9 mouse cellular contexts compared by ENCODE assay signal in genomic region chr3:94838631-94839030, GRCm38 (mm10). TPM values are rescaled to one million over a fixed set of nuclear protein-coding genes. Genes with fewer than 3 reads are reported as not detected.
A peak's percentile ranks its signal among the peaks of the same experiment; 100 is the strongest.
DNase-seq lines count a peak whose midpoint lies in the region; ATAC-seq and TF ChIP-seq lines count a peak whose summit lies in the region.
"Had no signal": no experiment of that assay in that cellular context is flagged by ENCODE, and none has a peak within 500 bp of the region (broad histone marks: within the 10 kb centered on the region; RNA-seq: fewer than 3 reads in every experiment).

No protein-coding gene starts in this region.

- 5% methylated on average over 9 of the region's 9 CpGs for WGBS in intestine, postnatal 0 days
- WGBS in midbrain, embryonic 10.5 days: 41% methylated on average over 9 of the region's 9 CpGs

- DNase-seq in embryo, embryonic 10 days (ENCODE audit: low spot score): peak; percentile 13
- DNase-seq in embryo, embryonic 10.5 days (ENCODE audit: low spot score): no peak
- DNase-seq in MEL (ENCODE audit: low read depth, low spot score): peak; percentile 58
- DNase-seq in gastrocnemius, postnatal 10 days: peak; percentile 23
- no peak for DNase-seq in midbrain, embryonic 10.5 days (ENCODE audit: low spot score)
- DNase-seq in left cerebral cortex, postnatal 36 days (ENCODE audit: low spot score in 2 of 2): no peak

- ATAC-seq in intestine, postnatal 0 days: no peak
- no peak for ATAC-seq in inflammation-experienced regulatory T-cells, adult 6 months

- H3K27ac ChIP-seq in MEL (ENCODE audit: control insufficient read depth, low read depth, low read length): peak overlapping the region; percentile 40
- peak overlapping the region; percentile 99 for H3K27ac ChIP-seq in intestine, postnatal 0 days (ENCODE audit: low read depth, low read length)
- H3K27ac ChIP-seq in midbrain, embryonic 10.5 days (replicated peaks): peak overlapping the region; percentile 99

- no peaks in the 10 kb centered on the region for H3K9me3 ChIP-seq in MEL (replicated peaks; ENCODE audit: insufficient read depth, low read length)
- no peaks in the 10 kb centered on the region for H3K9me3 ChIP-seq in intestine, postnatal 0 days (ENCODE audit: control insufficient read depth)
- no peaks in the 10 kb centered on the region for H3K9me3 ChIP-seq in midbrain, embryonic 10.5 days (replicated peaks)

- no peak for TF ChIP-seq POLR2A in MEL (IDR thresholded peaks at IDR 0.05; ENCODE audit: control insufficient read depth in 1 of 2, insufficient read depth in 1 of 2, low read depth in 1 of 2, low read length in 2 of 2, poor library complexity in 1 of 2)

- no peak for TF ChIP-seq EP300 in MEL (IDR thresholded peaks at IDR 0.05; ENCODE audit: low read depth in 1 of 2, low read length in 2 of 2)

- peaks cover 43% of the 10 kb centered on the region for H3K79me2 ChIP-seq in MEL (ENCODE audit: control insufficient read depth, insufficient read depth, low read length, poor library complexity)

- intact Hi-C loops in left cerebral cortex, postnatal 36 days (cut with DNase I): no loop called here

- TF ChIP-seq CTCF in MEL (IDR thresholded peaks at IDR 0.05 in 2 of 3, conservative IDR thresholded peaks at IDR 0.05 in 1 of 3; ENCODE audit: control insufficient read depth in 1 of 3, insufficient read depth in 1 of 3, low read depth in 2 of 3, low read length in 3 of 3, poor library complexity in 1 of 3, severe bottlenecking in 1 of 3): no peak
- TF ChIP-seq CTCF in intestine, postnatal 0 days (IDR thresholded peaks at IDR 0.05; ENCODE audit: low read depth): no peak

- H3K4me3 ChIP-seq in MEL (ENCODE audit: control insufficient read depth in 1 of 2, insufficient read depth in 1 of 2, low read depth in 2 of 2, low read length in 2 of 2): peak overlapping the region; percentile 45 to 62
- H3K4me3 ChIP-seq in intestine, postnatal 0 days (ENCODE audit: low read depth, low read length): peak overlapping the region; percentile 90
- H3K4me3 ChIP-seq in midbrain, embryonic 10.5 days: peak overlapping the region; percentile 80

- H3K27me3 ChIP-seq in MEL (ENCODE audit: control insufficient read depth in 1 of 2, insufficient read depth in 2 of 2, low read length in 2 of 2): no peaks in the 10 kb centered on the region
- no peaks in the 10 kb centered on the region for H3K27me3 ChIP-seq in intestine, postnatal 0 days (replicated peaks; ENCODE audit: control insufficient read depth, insufficient read depth, low read length)
- H3K27me3 ChIP-seq in midbrain, embryonic 10.5 days (ENCODE audit: low read depth, poor library complexity, severe bottlenecking): no peaks in the 10 kb centered on the region

- peaks cover 7 to 13% of the 10 kb centered on the region in 2 experiments for H3K4me1 ChIP-seq in MEL (ENCODE audit: control insufficient read depth in 1 of 2, insufficient read depth in 2 of 2, low read length in 2 of 2)
- no peaks in the 10 kb centered on the region for H3K4me1 ChIP-seq in intestine, postnatal 0 days (replicated peaks; ENCODE audit: control insufficient read depth, insufficient read depth, low read length)
- H3K4me1 ChIP-seq in midbrain, embryonic 10.5 days: peaks cover 21% of the 10 kb centered on the region

- no peak for TF ChIP-seq RAD21 in MEL (IDR thresholded peaks at IDR 0.05; ENCODE audit: low read depth, low read length)

- H3K4me2 ChIP-seq in intestine, postnatal 0 days (replicated peaks; ENCODE audit: low read depth): peak overlapping the region; percentile 72

- peak overlapping the region; percentile 46 for H3K9ac ChIP-seq in MEL (ENCODE audit: control insufficient read depth, low read depth, low read length, poor library complexity, severe bottlenecking)
- H3K9ac ChIP-seq in intestine, postnatal 0 days (ENCODE audit: low read depth, low read length): peak overlapping the region; percentile 90

- peaks cover 0 to 16% of the 10 kb centered on the region in 2 experiments; a peak in 2 of 4 replicates for H3K36me3 ChIP-seq in MEL (ENCODE audit: control insufficient read depth in 1 of 2, insufficient read depth in 2 of 2, low read length in 2 of 2)
- no peaks in the 10 kb centered on the region for H3K36me3 ChIP-seq in intestine, postnatal 0 days (ENCODE audit: control insufficient read depth, insufficient read depth)
- 0 out of 2 replicates have a peak, but pooled peaks cover 3% of the 10 kb centered on the region for H3K36me3 ChIP-seq in midbrain, embryonic 10.5 days

TF ChIP-seq in MEL, 35 proteins besides CTCF, POLR2A, EP300 and RAD21:
- no peak for TF ChIP-seq E2F4 (IDR thresholded peaks at IDR 0.05; ENCODE audit: borderline replicate concordance, low read depth, low read length)
- TF ChIP-seq NRF1 (IDR thresholded peaks at IDR 0.05; ENCODE audit: insufficient read depth, low read depth, low read length, poor library complexity, severe bottlenecking): no peak
- no peak for TF ChIP-seq MAZ (IDR thresholded peaks at IDR 0.05; ENCODE audit: low read depth, low read length)
- TF ChIP-seq ETS1 (IDR thresholded peaks at IDR 0.05; ENCODE audit: low read depth, low read length): 0 out of 2 replicates have a peak, but pooled peaks have one; percentile 5
- TF ChIP-seq GATA1 (IDR thresholded peaks at IDR 0.05; ENCODE audit: low read depth, low read length): 0 out of 2 replicates have a peak, but pooled peaks have one; percentile 0
- no peak for TF ChIP-seq MXI1 (IDR thresholded peaks at IDR 0.05; ENCODE audit: low read depth, low read length)
- TF ChIP-seq TBP (IDR thresholded peaks at IDR 0.05; ENCODE audit: low read depth, low read length): no peak
- no peak; the same call in 1 of the 2 replicates for TF ChIP-seq ZNF384 (IDR thresholded peaks at IDR 0.05; ENCODE audit: low read depth, low read length)
- TF ChIP-seq RCOR1 (IDR thresholded peaks at IDR 0.05; ENCODE audit: low read depth, low read length): no peak
TF ChIP-seq in MEL: peak in this region for 2.

RNA-seq across cellular contexts. Expression of gene Pogz, which starts 1.3 kb away (rescaled TPM):
- 10.6 and 12.9 TPM in 2 replicates for total RNA-seq in MEL (2012; rRNA removed)
- polyA plus RNA-seq in MEL (2012; ENCODE audit: insufficient read depth in 1 of 2, insufficient read length in 2 of 2, low read depth in 1 of 2, low replicate concordance in 2 of 2, missing spikeins in 1 of 2): 10 to 100 TPM in 1 of 2 experiments, not detected in 1; 31.6 TPM
- total RNA-seq in gastrocnemius, postnatal 10 days (2021): 10 to 100 TPM; 23.9 to 27.8 TPM
- 4.8 and 5.8 TPM in 2 replicates for polyA plus RNA-seq in intestine, postnatal 0 days (2015; fragmentation: Nextera tagmentation; extraction: Ambion mirVana)
- polyA plus RNA-seq in midbrain, embryonic 10.5 days (2016; fragmentation: Nextera tagmentation; extraction: Ambion mirVana): 17.9 and 21.7 TPM in 2 replicates
- 10 to 100 TPM in 2 of 3 experiments, 1 to 10 TPM in 1; 9.4 to 20.5 (median 15.2) TPM for polyA plus RNA-seq in inflammation-experienced regulatory T-cells, adult 6 months (2017; shearing (Covaris generic))
- 10 to 100 TPM; 48.9 to 69.1 TPM for total RNA-seq in left cerebral cortex, postnatal 36 days (2021)

RNA-seq across cellular contexts. Expression of gene Psmb4, which starts 48.1 kb away (rescaled TPM):
- total RNA-seq in MEL (2012; rRNA removed): 890 and 977 TPM in 2 replicates
- polyA plus RNA-seq in MEL (2012; ENCODE audit: insufficient read depth in 1 of 2, insufficient read length in 2 of 2, low read depth in 1 of 2, low replicate concordance in 2 of 2, missing spikeins in 1 of 2): 100 to 1,000 TPM; 826 to 964 TPM
- total RNA-seq in gastrocnemius, postnatal 10 days (2021): 100 to 1,000 TPM; 240 to 255 TPM
- 308 and 311 TPM in 2 replicates for polyA plus RNA-seq in intestine, postnatal 0 days (2015; fragmentation: Nextera tagmentation; extraction: Ambion mirVana)
- 349 and 357 TPM in 2 replicates for polyA plus RNA-seq in midbrain, embryonic 10.5 days (2016; fragmentation: Nextera tagmentation; extraction: Ambion mirVana)
- 100 to 1,000 TPM; 120 to 202 (median 164) TPM for polyA plus RNA-seq in inflammation-experienced regulatory T-cells, adult 6 months (2017; shearing (Covaris generic))
- 100 to 1,000 TPM; 267 TPM for total RNA-seq in left cerebral cortex, postnatal 36 days (2021)

RNA-seq across cellular contexts. Expression of gene Cgn, which starts 52.3 kb away (rescaled TPM):
- 0.04 and 0.07 TPM in 2 replicates for total RNA-seq in MEL (2012; rRNA removed)
- polyA plus RNA-seq in MEL (2012; ENCODE audit: insufficient read depth in 1 of 2, insufficient read length in 2 of 2, low read depth in 1 of 2, low replicate concordance in 2 of 2, missing spikeins in 1 of 2): under 1 TPM in 1 of 2 experiments, not detected in 1; 0.86 TPM
- under 1 TPM; 0.29 to 0.38 TPM for total RNA-seq in gastrocnemius, postnatal 10 days (2021)
- polyA plus RNA-seq in intestine, postnatal 0 days (2015; fragmentation: Nextera tagmentation; extraction: Ambion mirVana): 42.1 and 48.3 TPM in 2 replicates
- 5.7 and 5.9 TPM in 2 replicates for polyA plus RNA-seq in midbrain, embryonic 10.5 days (2016; fragmentation: Nextera tagmentation; extraction: Ambion mirVana)
- polyA plus RNA-seq in inflammation-experienced regulatory T-cells, adult 6 months (2017; shearing (Covaris generic)): under 1 TPM in 1 of 3 experiments, not detected in 2; 0.11 TPM
- 1 to 10 TPM; 2.9 to 4.0 TPM for total RNA-seq in left cerebral cortex, postnatal 36 days (2021)
- total RNA-seq: hematopoietic stem cell, adult 5-6 weeks had no signal

Comparison
In these comparisons a context has a peak if more than half of its experiments do, and no peak if none do; other contexts are left out.
1. DNase-seq: peak in embryo, embryonic 10 days (single experiment), MEL (single experiment) and gastrocnemius, postnatal 10 days (single experiment); none in embryo, embryonic 10.5 days (single experiment), midbrain, embryonic 10.5 days (single experiment) and left cerebral cortex, postnatal 36 days (0 of 2).
2. H3K27ac ChIP-seq: peak in every context shown above with its lines; median percentile 99 in intestine, postnatal 0 days; 99 in midbrain, embryonic 10.5 days; 40 in MEL.
3. Peak in every context shown above with its lines, with median percentiles within 50 percentile points of each other: H3K4me3 ChIP-seq.